Mouse (Mus musculus): ENCODE results near the gene Prune1.

Gene Prune1

DNA sequence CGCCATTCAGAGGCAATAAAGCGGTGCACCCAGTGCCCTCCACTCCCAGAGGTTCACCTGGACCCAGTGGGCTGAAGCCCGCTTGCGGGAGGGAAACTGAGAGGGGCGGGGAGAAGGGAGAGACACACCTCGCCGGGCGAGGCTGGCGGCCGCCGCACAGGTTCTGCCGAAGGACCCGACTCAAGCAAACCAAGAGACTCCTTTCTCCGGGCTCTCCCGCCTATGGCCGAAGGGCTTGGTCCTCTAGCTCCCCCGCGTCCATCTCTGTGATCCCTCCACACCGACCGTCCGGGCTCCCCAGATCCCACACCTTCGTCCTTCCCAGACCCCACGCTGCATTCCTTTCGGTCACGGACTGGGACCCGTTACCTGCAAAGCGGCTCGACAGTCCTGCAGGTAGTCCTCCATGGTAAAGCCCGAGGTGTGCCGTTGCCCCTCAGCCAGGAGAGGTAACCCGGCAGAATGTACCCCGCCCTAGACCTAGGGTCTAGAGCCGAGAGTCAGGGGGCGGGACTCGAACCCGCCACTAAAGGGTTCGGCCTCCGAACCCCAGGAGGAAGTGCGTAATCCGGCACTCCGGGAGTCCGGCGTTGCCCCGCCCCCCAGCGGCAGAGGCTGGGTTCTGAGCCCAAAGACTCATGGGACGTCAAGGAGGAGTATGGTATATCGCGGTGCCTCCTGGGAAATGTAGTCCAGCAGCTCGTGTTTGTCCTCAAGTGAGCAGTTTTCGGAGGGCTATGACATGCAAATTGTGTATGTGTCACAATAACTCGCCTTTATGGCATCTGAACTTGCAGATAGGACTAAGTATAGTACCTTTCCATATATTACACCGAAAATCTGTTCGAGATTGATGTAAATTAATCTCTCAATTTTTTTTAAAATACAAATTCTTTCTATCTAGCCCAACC lies at the start of gene Prune1, which contains the start of gene Mindy1:
Prune1 (minus strand) TSS at position 861 of the 911 bp plus-strand sequence.
Mindy1 (plus strand) TSS at position 130 of the 911 bp plus-strand sequence.
- DNase-seq, result peak; percentile 99

DNA sequence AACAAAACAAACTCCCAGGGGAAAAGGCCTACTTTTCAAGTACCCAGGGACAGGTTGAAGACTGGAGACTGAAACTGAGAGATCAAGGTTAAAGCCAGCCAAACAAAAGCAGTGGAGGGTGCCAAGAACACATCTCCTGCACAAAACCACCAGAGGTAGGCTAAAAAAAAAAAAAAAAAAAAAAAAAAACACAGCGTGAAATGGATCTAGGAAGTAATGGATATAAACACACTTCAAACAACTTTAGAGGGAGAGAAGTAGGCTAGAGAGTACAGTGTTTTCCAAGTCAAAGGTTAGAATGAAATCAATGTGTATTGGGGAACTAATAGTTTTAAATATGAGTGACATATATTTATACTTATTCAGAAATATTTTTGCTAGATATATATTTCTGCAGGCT lies 49.7 kb upstream of the Prune1 start:
- no peak for DNase-seq

DNA sequence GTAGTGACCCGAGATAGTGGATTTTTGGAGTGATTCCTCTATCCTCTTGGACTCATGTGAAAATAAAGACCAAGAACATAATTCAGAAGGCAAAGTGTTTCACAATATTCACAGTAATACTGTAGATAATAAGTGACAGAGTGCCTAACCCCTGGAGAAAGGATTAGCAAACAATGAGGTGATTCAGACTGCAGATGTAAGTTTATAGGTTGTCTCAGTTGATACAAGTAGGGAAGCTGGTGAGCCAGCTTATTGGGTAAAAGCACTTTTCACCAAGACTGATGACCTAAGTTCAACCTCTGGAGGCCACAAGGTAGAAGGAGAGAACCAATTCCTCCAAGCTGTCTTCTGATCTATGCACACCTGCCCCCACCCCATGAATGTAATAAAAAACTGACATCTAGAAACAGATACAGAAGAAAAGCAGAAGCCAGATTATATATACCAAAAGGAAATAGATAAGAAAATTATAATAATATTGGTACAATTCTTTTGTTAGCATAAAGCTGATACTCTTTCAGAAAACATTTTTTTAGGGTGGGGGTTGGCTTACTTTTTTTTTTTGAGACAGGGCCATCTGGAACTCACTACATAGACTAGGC lies 47.0 kb upstream of the Prune1 start:
- no peak for DNase-seq

DNA sequence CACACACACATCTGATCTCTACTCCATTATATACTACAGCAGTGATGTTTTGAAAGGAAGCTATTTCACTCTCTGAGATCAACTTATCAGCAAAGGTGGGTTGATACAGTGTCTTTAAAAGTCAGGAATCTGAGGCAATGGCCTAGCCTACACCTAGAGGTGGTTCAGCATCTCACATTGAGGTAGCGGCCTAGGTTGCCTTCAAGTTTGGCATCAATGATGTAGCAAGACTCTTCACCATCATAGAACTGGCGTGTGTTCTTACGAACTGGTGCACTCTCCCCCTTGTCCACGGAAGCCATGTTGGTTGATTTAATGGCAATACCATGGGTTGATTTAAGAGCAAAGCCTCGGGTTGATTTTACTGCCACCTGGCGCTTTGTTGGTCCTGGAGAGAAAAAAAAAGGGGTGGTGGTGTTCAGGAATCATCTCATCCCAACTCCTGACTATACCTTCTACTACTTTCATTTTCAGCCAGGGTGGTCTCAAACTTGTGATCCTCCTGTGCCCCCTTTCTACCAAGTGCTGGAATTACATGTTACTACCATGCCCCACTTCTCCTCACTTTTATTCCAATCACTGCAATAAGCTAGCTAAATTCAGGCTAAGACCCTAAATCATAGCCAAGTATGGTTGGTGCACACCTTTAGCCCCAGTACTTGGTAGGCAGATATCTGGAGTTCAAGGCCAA lies 42.7 kb upstream of the Prune1 start:
- no peak for DNase-seq

DNA sequence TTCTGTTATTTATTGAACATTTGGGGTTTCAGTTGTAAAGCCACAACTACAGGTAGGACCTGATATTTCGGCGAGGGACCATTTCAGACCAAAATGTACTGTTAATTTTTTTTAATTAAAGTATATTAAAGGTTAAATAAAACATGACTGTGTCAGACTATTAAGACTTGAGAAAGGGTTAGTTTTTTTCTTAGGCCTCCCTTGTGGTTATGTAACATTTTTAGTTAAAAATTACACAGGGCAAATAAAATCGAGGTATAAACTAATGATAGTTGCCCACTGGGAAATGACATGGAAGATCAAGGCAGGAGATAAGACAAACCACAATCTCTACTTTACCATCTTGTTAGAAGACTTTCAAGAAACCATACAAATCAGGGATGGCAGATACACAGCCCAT lies 41.6 kb upstream of the Prune1 start:
- DNase-seq, result no peak

DNA sequence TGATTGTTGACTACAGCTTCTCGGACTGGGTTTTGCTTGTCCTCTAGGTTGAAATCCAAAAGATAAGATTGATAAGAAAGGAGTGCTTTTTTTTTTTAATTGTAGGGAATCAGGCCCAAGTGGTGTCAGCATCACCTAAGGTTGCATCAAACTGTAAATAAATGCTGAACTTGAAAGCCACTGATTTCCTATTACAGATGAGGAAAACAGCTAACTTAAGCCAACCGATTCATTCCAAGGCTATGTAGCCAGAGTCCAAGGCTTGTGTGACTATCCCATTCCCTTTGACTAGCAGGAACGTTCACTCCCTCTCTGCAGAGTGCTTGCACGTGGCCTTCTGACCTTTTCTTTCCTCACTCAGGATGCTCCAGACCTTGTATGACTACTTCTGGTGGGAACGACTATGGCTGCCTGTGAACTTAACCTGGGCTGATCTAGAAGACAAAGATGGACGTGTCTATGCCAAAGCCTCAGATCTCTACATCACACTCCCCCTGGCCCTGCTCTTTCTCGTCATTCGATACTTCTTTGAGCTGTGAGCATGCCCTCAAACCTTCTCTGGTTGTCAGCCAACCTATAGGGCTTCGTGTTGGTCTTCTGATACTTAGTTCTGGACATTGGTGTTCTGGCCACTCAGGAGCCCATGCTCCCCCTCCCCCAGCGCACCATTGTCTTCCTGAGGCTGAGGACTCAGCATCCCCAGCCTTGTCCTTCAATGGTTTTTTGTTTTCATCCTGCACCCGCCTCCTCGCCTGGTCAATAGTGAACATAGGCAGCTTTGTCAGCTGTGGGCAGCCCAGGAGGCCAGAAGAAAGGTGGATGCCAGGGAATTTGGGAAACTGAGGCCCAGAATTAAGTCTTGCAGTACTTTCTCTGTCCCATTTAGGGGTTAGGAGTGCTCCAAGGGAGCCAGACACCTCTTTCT lies 38.1 kb upstream of the Prune1 start:
- peak; percentile 67 for DNase-seq

DNA sequence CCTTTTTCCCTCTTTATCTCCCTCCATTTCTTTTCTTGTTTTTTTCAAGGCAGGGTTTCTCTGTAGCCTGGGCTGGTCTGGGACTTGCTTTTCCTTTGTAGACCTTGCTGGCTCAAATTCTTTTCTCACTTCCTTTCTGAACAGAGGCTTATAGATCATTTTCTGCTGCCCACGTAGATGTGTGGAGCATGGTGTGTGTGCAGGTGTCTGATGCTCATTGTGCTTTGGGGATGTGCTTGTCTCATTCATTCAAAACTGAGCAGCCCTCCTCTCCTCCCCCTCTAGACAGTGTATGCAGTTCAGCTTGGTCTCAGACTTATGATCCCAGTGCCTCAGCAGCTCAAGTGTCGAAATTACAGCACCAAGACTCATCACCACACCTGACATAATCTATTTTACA lies 37.2 kb upstream of the Prune1 start:
- DNase-seq, result no peak

- peak; percentile 62 for DNase-seq
These were observed 36.7 kb upstream of the Prune1 start for GRCm38 (mm10) chr3:95318548-95318947.

- DNase-seq, result peak; percentile 38
These were observed 35.7 kb upstream of the Prune1 start for GRCm38 (mm10) chr3:95317414-95318080.

DNA sequence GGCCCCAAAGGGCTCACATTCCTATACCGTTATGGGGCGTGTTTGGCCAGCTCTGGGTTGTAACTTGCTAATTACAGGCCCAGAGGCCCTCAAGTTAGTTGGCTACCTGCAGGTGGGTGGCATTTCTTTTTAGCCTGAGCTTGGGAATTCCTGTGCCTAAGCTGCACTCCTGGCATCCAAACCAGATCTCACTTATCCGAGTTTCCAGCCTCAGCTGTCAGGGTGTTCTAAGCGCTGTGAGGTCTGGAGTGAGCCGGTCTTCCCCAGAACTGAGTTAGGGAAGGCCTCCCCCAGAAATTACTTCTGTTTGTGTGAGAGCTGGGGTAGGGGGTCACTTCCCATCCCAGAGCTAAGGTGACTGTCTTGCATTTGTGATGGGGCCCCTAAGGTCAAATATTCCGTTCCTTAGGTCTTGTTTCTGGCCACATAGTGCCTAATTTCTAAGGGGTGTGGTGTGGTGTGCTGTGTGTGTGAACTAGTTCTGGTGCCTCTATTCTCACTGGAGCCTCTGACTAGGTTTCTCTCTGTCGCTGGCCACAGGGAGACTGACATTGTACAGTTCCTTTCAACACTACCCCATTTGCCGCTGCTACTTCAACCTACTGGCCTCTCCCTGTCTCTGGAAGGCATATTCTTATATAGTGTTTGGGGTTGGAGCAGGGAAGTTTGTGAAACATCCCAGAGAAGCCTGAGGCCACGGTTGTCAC lies 34.1 kb upstream of the Prune1 start:
- no peak for DNase-seq

GRCm38 (mm10) chr3:95315094-95315843 lies 33.4 kb upstream of the Prune1 start:
- peak; percentile 72 for DNase-seq

- no peak for DNase-seq
These were observed 32.7 kb upstream of the Prune1 start, which contains the start of gene Cers2 for GRCm38 (mm10) chr3:95314486-95315093. Gene Cers2 (plus strand): TSS chr3:95314791.

DNA sequence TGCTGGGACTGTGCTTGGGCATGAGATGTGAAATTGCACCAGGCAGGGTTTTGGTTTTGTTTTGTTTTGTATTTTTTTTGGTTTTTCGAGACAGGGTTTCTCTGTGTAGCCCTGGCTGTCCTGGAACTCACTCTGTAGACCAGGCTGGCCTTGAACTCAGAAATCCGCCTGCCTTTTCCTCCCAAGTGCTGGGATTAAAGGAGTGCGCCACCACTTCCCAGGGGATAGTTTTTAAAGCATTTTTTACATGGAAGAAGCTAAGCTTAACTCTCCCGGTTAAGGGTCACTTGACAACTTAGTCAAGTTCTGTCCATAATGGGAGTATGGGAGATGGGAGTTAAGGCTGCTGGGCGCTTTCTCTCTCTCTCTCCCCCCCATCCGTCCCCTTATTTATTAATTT lies 32.2 kb upstream of the Prune1 start:
- DNase-seq, result no peak

GRCm38 (mm10) chr3:95313476-95313875 lies 31.6 kb upstream of the Prune1 start:
- no peak for DNase-seq

DNA sequence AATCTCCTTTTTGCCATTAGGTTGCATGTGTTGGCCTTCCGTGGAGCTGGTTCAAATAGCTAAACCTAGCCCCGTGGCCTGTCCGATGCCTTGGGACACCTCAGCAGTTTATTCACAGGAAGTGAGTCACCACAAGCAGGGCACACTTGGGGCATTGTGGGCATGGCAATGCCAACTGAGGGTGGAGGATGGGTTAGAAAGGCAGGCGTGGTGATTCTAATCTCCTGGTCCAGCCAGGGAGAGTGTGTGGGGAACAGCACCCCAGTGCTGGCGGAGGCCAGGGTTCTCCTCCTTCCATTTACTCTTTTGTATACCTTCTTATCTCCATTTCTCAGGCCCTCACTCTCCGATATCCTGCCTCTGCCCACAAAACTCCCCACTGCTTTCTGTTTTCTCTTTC lies 30.7 kb upstream of the Prune1 start:
- DNase-seq, result peak; percentile 27

GRCm38 (mm10) chr3:95310968-95311882 lies 29.3 kb upstream of the Prune1 start:
- peak; percentile 69 for DNase-seq

GRCm38 (mm10) chr3:95310496-95310895 lies 28.6 kb upstream of the Prune1 start:
- DNase-seq, result no peak

DNA sequence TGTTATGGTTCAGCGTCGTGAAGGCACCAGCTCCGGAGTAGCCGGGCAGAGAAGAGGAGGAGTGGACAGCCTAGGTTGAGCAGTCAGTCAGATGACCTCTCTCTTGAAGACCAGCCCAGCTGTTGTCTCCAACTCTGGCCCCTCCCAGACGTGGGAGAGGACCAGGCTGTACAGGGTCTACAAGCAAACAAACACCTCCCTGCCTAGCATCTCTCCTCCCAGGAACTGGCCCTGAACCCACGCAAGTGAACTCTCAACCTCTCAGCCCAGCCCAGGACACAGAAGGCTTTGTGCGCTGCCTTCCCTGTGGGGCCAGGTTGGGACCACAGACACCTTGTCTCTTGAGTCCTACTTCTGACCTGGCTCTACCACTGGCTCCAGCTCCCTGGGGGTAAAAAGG lies 25.2 kb upstream of the Prune1 start, which contains the start of gene Anxa9:
Anxa9 (minus strand) TSS at position 77 of the 400 bp plus-strand sequence.
- DNase-seq, result no peak

DNA sequence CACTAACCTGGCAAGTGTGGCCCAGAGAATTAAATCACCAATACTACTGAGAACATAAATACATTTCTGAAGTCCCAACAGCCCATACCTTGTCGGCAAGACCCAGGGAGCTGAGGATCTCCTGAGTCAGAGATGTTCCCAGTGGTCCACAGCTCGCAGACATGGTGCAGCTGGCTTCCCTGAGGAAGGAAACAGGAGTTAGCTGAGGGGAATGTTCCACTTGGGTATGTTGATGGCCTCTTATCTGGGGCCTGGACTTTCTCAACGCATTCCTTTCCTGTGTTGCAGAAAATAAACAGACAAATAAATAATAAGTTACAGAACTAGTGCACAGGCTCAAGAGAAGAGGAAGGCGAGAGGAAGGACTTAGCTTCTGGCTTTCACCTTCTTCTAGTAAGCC lies 24.4 kb upstream of the Prune1 start:
- no peak for DNase-seq
